ENCODE assay signal across 8 mouse cellular contexts in genomic region chr9:68016255-68016954, GRCm38 (mm10).
DNase-seq lines count a peak whose midpoint lies in the region; ATAC-seq lines count a peak whose summit lies in the region.

No protein-coding gene starts in this region.

- no peaks in the 10 kb centered on the region for H3K27me3 ChIP-seq in forebrain, embryonic 11.5 days (ENCODE audit: control insufficient read depth, insufficient read depth, low read length)
- H3K27me3 ChIP-seq in hindbrain, embryonic 10.5 days (ENCODE audit: insufficient read depth, poor library complexity, severe bottlenecking): peaks cover 10% of the 10 kb centered on the region

- H3K9me3 ChIP-seq in forebrain, embryonic 11.5 days (ENCODE audit: control insufficient read depth, low read length): no peaks in the 10 kb centered on the region
- no peaks in the 10 kb centered on the region for H3K9me3 ChIP-seq in hindbrain, embryonic 10.5 days

- peak; percentile 73 for DNase-seq in Muller cell, postnatal 12 days (ENCODE audit: inconsistent ontology term)
- DNase-seq in adrenal gland, postnatal 4 days (ENCODE audit: low spot score in 2 of 2): peak; percentile 4 to 16
- peak; percentile 73 for DNase-seq in forebrain, embryonic 11.5 days (ENCODE audit: low spot score)
- DNase-seq in hindbrain, embryonic 10.5 days (ENCODE audit: low spot score): peak; percentile 65
- DNase-seq in layer of hippocampus, adult 9-11 months: peak; percentile 36
- peak; percentile 55 for DNase-seq in skeletal muscle tissue, adult 2 months (ENCODE audit: low read depth, low spot score)
- no peak for DNase-seq in B cell, adult 2 months

- WGBS in forebrain, embryonic 11.5 days: 55% methylated on average over 5 of the region's 5 CpGs
- WGBS in hindbrain, embryonic 10.5 days: 52% methylated on average over 5 of the region's 5 CpGs

- no peak overlapping the region for H3K4me3 ChIP-seq in forebrain, embryonic 11.5 days (ENCODE audit: low read depth, low read length)
- H3K4me3 ChIP-seq in hindbrain, embryonic 10.5 days: no peak overlapping the region

- no peaks in the 10 kb centered on the region for H3K36me3 ChIP-seq in forebrain, embryonic 11.5 days (ENCODE audit: control insufficient read depth, insufficient read depth, low read length)
- H3K36me3 ChIP-seq in hindbrain, embryonic 10.5 days: no peaks in the 10 kb centered on the region

- H3K27ac ChIP-seq in forebrain, embryonic 11.5 days (ENCODE audit: low read depth, low read length): no peak overlapping the region
- H3K27ac ChIP-seq in hindbrain, embryonic 10.5 days: no peak overlapping the region

- no peak overlapping the region for H3K4me2 ChIP-seq in forebrain, embryonic 11.5 days (ENCODE audit: low read depth, low read length, severe bottlenecking)

- no peak overlapping the region for H3K9ac ChIP-seq in forebrain, embryonic 11.5 days (ENCODE audit: low read length)

- H3K4me1 ChIP-seq in forebrain, embryonic 11.5 days (replicated peaks; ENCODE audit: control insufficient read depth, insufficient read depth, low read length): no peaks in the 10 kb centered on the region
- no peaks in the 10 kb centered on the region; the same call in 1 of the 2 replicates for H3K4me1 ChIP-seq in hindbrain, embryonic 10.5 days (replicated peaks)

- ATAC-seq in forebrain, embryonic 11.5 days (replicated peaks; ENCODE audit: low FRiP score): peak; percentile 36; the same call in 1 of the 2 replicates
- ATAC-seq in megakaryocyte-erythroid progenitor cell, adult 5-6 weeks (replicated peaks; ENCODE audit: low FRiP score, low TSS enrichment, poor library complexity, severe bottlenecking): 0 out of 2 replicates have a peak, but pooled peaks have one; percentile 45

Comparison
In these comparisons a context has a peak if more than half of its experiments do, and no peak if none do; other contexts are left out.
1. DNase-seq: peak in Muller cell, postnatal 12 days (single experiment), adrenal gland, postnatal 4 days (2 of 2), forebrain, embryonic 11.5 days (single experiment), hindbrain, embryonic 10.5 days (single experiment), layer of hippocampus, adult 9-11 months (single experiment) and skeletal muscle tissue, adult 2 months (single experiment); none in B cell, adult 2 months (0 of 2).